Mouse (Mus musculus) hindbrain, embryonic 13.5 days (tissue): ENCODE measurements at regions not wholly inside any gene's neighbourhood (a gene's known extent, or its start where the extent isn't known, plus 50 kb on each side); places are given as distances from the start of the nearest gene placed in this dataset.
A peak's percentile ranks its signal among the peaks of the same experiment; 100 is the strongest.
"Not testable (repeated sequence)": the region's sequence is repeated elsewhere in the genome, so short reads cannot be mapped to it uniquely, and the experiment has no call there.

ENCODE experiments used
- ATAC-seq: fragments of 200-750 bp; cut with Nextera tagmentation; 2 replicates; pipeline ENCODE4 v1.8.0; 2017; ENCODE audit warnings: moderate TSS enrichment; ENCODE audit not compliant: low FRiP score
- H3K27ac ChIP-seq: fragments of 300-500 bp; sonication (generic); 2 replicates; pipeline ENCODE4 v1.5.1; 2015; ENCODE audit warnings: inconsistent platforms, mild to moderate bottlenecking, moderate library complexity
- H3K27me3 ChIP-seq: fragments of 300-500 bp; sonication (generic); 2 replicates; pipeline ENCODE4 v1.6.1; 2015; ENCODE audit warnings: mild to moderate bottlenecking, inconsistent platforms
- H3K36me3 ChIP-seq: fragments of 300-500 bp; sonication (generic); 2 replicates; pipeline ENCODE4 v1.6.1; 2015; ENCODE audit warnings: mild to moderate bottlenecking, inconsistent platforms
- H3K4me1 ChIP-seq: fragments of 300-500 bp; sonication (generic); replicated peaks from 2 replicates; pipeline ENCODE4 v1.6.1; 2015; ENCODE audit warnings: inconsistent platforms
- H3K4me2 ChIP-seq: fragments of 300-500 bp; sonication (generic); 2 replicates; pipeline ENCODE4 v1.6.1; 2015; ENCODE audit warnings: inconsistent platforms, mild to moderate bottlenecking, moderate library complexity
- H3K4me3 ChIP-seq: fragments of 300-500 bp; sonication (generic); 2 replicates; pipeline ENCODE4 v1.5.1; 2015; ENCODE audit warnings: mild to moderate bottlenecking, inconsistent platforms
- H3K9ac ChIP-seq: fragments of 300-500 bp; sonication (generic); 2 replicates; pipeline ENCODE4 v1.6.1; 2015; ENCODE audit warnings: mild to moderate bottlenecking, inconsistent platforms
- H3K9me3 ChIP-seq: fragments of 300-500 bp; sonication (generic); 2 replicates; pipeline ENCODE4 v1.6.1; 2016; ENCODE audit warnings: inconsistent platforms
- WGBS: fragments of 180-500 bp; shearing (Covaris S2); methylation state at CpG from one replicate; pipeline ENCODE4 v1.1.7; 2015; 5-methylcytosine and 5-hydroxymethylcytosine counted together

GRCm38 (mm10) chr3:20777883-20778282 lies 410.9 kb upstream of the Agtr1b start:
- H3K9me3 ChIP-seq, result no peaks in the 10 kb centered on the region
- H3K27ac ChIP-seq, result no peak overlapping the region
- no peaks in the 10 kb centered on the region; the same call in 1 of the 2 replicates for H3K4me1 ChIP-seq
- H3K27me3 ChIP-seq, result no peaks in the 10 kb centered on the region
- no peak overlapping the region for H3K4me2 ChIP-seq
- H3K4me3 ChIP-seq, result no peak overlapping the region
- no peak for ATAC-seq
- H3K9ac ChIP-seq, result no peak overlapping the region
- no peaks in the 10 kb centered on the region for H3K36me3 ChIP-seq

- Histone ChIP-seq H3K4me3 (no peak overlapping the region), H3K4me2 (no peak overlapping the region), H3K9ac (no peak overlapping the region), H3K27ac (no peak overlapping the region), H3K4me1 (no peaks in the 10 kb centered on the region; the same call in 1 of the 2 replicates), H3K27me3 (no peaks in the 10 kb centered on the region), H3K9me3 (no peaks in the 10 kb centered on the region), H3K36me3 (no peaks in the 10 kb centered on the region)
- 58% methylated on average over 2 of the region's 2 CpGs for WGBS
- peak; percentile 50 for ATAC-seq
Measured at GRCm38 (mm10) chr3:20776964-20777304, 410.0 kb upstream of the Agtr1b start.

- no peaks in the 10 kb centered on the region for H3K9me3 ChIP-seq
- peak; percentile 89 for ATAC-seq
- H3K4me3 ChIP-seq, result no peak overlapping the region
- H3K27ac ChIP-seq, result peak overlapping the region; percentile 50
- H3K27me3 ChIP-seq, result no peaks in the 10 kb centered on the region
- WGBS, result 46% methylated on average over 4 of the region's 4 CpGs
- H3K4me1 ChIP-seq, result no peaks in the 10 kb centered on the region; the same call in 1 of the 2 replicates
- no peak overlapping the region for H3K9ac ChIP-seq
- no peaks in the 10 kb centered on the region for H3K36me3 ChIP-seq
- H3K4me2 ChIP-seq, result no peak overlapping the region
Measured at GRCm38 (mm10) chr3:20776128-20776963, 409.4 kb upstream of the Agtr1b start.

- H3K4me3 ChIP-seq, result no peak overlapping the region
- H3K9ac ChIP-seq, result no peak overlapping the region
- no peak for ATAC-seq
- no peak overlapping the region for H3K27ac ChIP-seq
- 83% methylated on average over 3 of the region's 3 CpGs for WGBS
- H3K4me1 ChIP-seq, result no peaks in the 10 kb centered on the region
- no peak overlapping the region for H3K4me2 ChIP-seq
- H3K36me3 ChIP-seq, result no peaks in the 10 kb centered on the region
- H3K27me3 ChIP-seq, result no peaks in the 10 kb centered on the region
- no peaks in the 10 kb centered on the region for H3K9me3 ChIP-seq
Measured at GRCm38 (mm10) chr3:20734302-20734701, 367.3 kb upstream of the Agtr1b start.

- no peaks in the 10 kb centered on the region for H3K27me3 ChIP-seq
- H3K4me1 ChIP-seq, result no peaks in the 10 kb centered on the region
- H3K4me3 ChIP-seq, result no peak overlapping the region
- no peaks in the 10 kb centered on the region for H3K36me3 ChIP-seq
- no peak overlapping the region for H3K4me2 ChIP-seq
- H3K9ac ChIP-seq, result no peak overlapping the region
- no peaks in the 10 kb centered on the region for H3K9me3 ChIP-seq
- no peak overlapping the region for H3K27ac ChIP-seq
- no peak for ATAC-seq
Measured at GRCm38 (mm10) chr3:20732005-20732404, 365.0 kb upstream of the Agtr1b start.

GRCm38 (mm10) chr3:20730481-20730880 lies 363.5 kb upstream of the Agtr1b start:
- H3K4me1 ChIP-seq, result no peaks in the 10 kb centered on the region
- H3K27ac ChIP-seq, result no peak overlapping the region
- H3K36me3 ChIP-seq, result no peaks in the 10 kb centered on the region
- no peaks in the 10 kb centered on the region for H3K9me3 ChIP-seq
- ATAC-seq, result 0 out of 2 replicates have a peak, but pooled peaks have one; percentile 43
- no peak overlapping the region for H3K9ac ChIP-seq
- H3K4me2 ChIP-seq, result no peak overlapping the region
- no peak overlapping the region for H3K4me3 ChIP-seq
- no peaks in the 10 kb centered on the region for H3K27me3 ChIP-seq

GRCm38 (mm10) chr3:20729776-20730175 lies 362.8 kb upstream of the Agtr1b start:
- H3K4me2 ChIP-seq, H3K4me3 ChIP-seq, H3K4me1 ChIP-seq, H3K27ac ChIP-seq, H3K36me3 ChIP-seq, H3K9me3 ChIP-seq, H3K27me3 ChIP-seq, H3K9ac ChIP-seq, ATAC-seq: not testable (repeated sequence)

GRCm38 (mm10) chr3:20714671-20715070 lies 347.7 kb upstream of the Agtr1b start:
- Histone ChIP-seq H3K9me3 (no peaks in the 10 kb centered on the region), H3K4me2 (no peak overlapping the region), H3K27ac (no peak overlapping the region), H3K4me3 (no peak overlapping the region), H3K36me3 (no peaks in the 10 kb centered on the region), H3K9ac (no peak overlapping the region), H3K27me3 (no peaks in the 10 kb centered on the region), H3K4me1 (no peaks in the 10 kb centered on the region)
- no peak for ATAC-seq
- WGBS, result 59% methylated on average over 1 of the region's 1 CpGs

GRCm38 (mm10) chr3:20709661-20710060 lies 342.7 kb upstream of the Agtr1b start:
- Histone ChIP-seq H3K27me3 (no peaks in the 10 kb centered on the region), H3K4me3 (no peak overlapping the region), H3K27ac (no peak overlapping the region), H3K4me1 (no peaks in the 10 kb centered on the region), H3K9me3 (no peaks in the 10 kb centered on the region), H3K9ac (no peak overlapping the region), H3K36me3 (no peaks in the 10 kb centered on the region), H3K4me2 (no peak overlapping the region)
- 67% methylated on average over 2 of the region's 2 CpGs for WGBS
- ATAC-seq, result no peak

- Histone ChIP-seq H3K27ac (no peak overlapping the region), H3K4me2 (no peak overlapping the region), H3K4me1 (no peaks in the 10 kb centered on the region), H3K9ac (no peak overlapping the region), H3K4me3 (no peak overlapping the region), H3K27me3 (no peaks in the 10 kb centered on the region), H3K9me3 (no peaks in the 10 kb centered on the region), H3K36me3 (no peaks in the 10 kb centered on the region)
- ATAC-seq, result no peak
- 89% methylated on average over 2 of the region's 2 CpGs for WGBS
Measured at GRCm38 (mm10) chr3:20695322-20695859, 328.4 kb upstream of the Agtr1b start.

- 78% methylated on average over 6 of the region's 6 CpGs for WGBS
- no peaks in the 10 kb centered on the region for H3K36me3 ChIP-seq
- H3K27ac ChIP-seq, result no peak overlapping the region
- no peak for ATAC-seq
- no peaks in the 10 kb centered on the region for H3K4me1 ChIP-seq
- H3K9ac ChIP-seq, result no peak overlapping the region
- H3K4me3 ChIP-seq, result no peak overlapping the region
- no peak overlapping the region for H3K4me2 ChIP-seq
- H3K9me3 ChIP-seq, result no peaks in the 10 kb centered on the region
- no peaks in the 10 kb centered on the region for H3K27me3 ChIP-seq
Measured at GRCm38 (mm10) chr3:20680944-20681494, 314.0 kb upstream of the Agtr1b start.

- WGBS, result 57% methylated on average over 1 of the region's 1 CpGs
- Histone ChIP-seq H3K4me3 (no peak overlapping the region), H3K4me2 (no peak overlapping the region), H3K27me3 (no peaks in the 10 kb centered on the region), H3K36me3 (no peaks in the 10 kb centered on the region), H3K4me1 (no peaks in the 10 kb centered on the region; the same call in 1 of the 2 replicates), H3K9me3 (no peaks in the 10 kb centered on the region), H3K27ac (no peak overlapping the region), H3K9ac (no peak overlapping the region)
- ATAC-seq, result peak; percentile 77
Measured at GRCm38 (mm10) chr3:20661883-20662282, 294.9 kb upstream of the Agtr1b start.

GRCm38 (mm10) chr3:20655345-20655744 lies 288.4 kb upstream of the Agtr1b start:
- no peaks in the 10 kb centered on the region for H3K27me3 ChIP-seq
- H3K9ac ChIP-seq, result no peak overlapping the region
- H3K4me2 ChIP-seq, result no peak overlapping the region
- peaks cover 7% of the 10 kb centered on the region for H3K4me1 ChIP-seq
- 0% methylated on average over 1 of the region's 1 CpGs for WGBS
- no peak for ATAC-seq
- no peak overlapping the region for H3K4me3 ChIP-seq
- H3K9me3 ChIP-seq, result no peaks in the 10 kb centered on the region
- H3K27ac ChIP-seq, result no peak overlapping the region
- no peaks in the 10 kb centered on the region for H3K36me3 ChIP-seq
